Mouse (Mus musculus): Measurements from ENCODE around the gene Ncam2.

GRCm38 (mm10) chr16:81303806-81304205 lies 103.3 kb downstream of the Ncam2 start:
- TF ChIP-seq GATA1 (IDR thresholded peaks at IDR 0.05; ENCODE audit: borderline replicate concordance, low read length) (no peak), FLI1 (IDR thresholded peaks at IDR 0.05; ENCODE audit: low read length) (no peak)

Data from megakaryocyte, embryonic 14.5 days (primary cell).